Mouse (Mus musculus) mouse embryonic stem cell (cell line): ENCODE measurements at regions not wholly inside any gene's neighbourhood (a gene's known extent, or its start where the extent isn't known, plus 50 kb on each side); places are given as distances from the start of the nearest gene placed in this dataset.

Source experiments
- in situ Hi-C, 2 experiments: fragments of 300-500 bp; cut with MboI; formaldehyde crosslinking; loops; 1 replicate in 1 of 2; 3 replicates in 1 of 2; pipeline ENCODE4 v1.14.3; 2019 to 2020; ENCODE audit warnings: low sequenced_read_pairs in 2 of 2, low pct_unique_long_range_greater_than_20kb in 1 of 2, mixed read lengths in 1 of 2; ENCODE audit not compliant: unreplicated experiment in 1 of 2

- in situ Hi-C loops, result no loop called here
Measured at GRCm38 (mm10) chr1:77201321-77201917, 313.5 kb downstream of the Epha4 start.

- in situ Hi-C loops, result no loop called here
Measured at GRCm38 (mm10) chr1:77202948-77203347, 311.9 kb downstream of the Epha4 start.

- in situ Hi-C loops, result no loop called here
Measured at GRCm38 (mm10) chr1:77206535-77206934, 308.4 kb downstream of the Epha4 start.

- in situ Hi-C loops, result no loop called here
Measured at GRCm38 (mm10) chr1:77209395-77209794, 305.5 kb downstream of the Epha4 start.

DNA sequence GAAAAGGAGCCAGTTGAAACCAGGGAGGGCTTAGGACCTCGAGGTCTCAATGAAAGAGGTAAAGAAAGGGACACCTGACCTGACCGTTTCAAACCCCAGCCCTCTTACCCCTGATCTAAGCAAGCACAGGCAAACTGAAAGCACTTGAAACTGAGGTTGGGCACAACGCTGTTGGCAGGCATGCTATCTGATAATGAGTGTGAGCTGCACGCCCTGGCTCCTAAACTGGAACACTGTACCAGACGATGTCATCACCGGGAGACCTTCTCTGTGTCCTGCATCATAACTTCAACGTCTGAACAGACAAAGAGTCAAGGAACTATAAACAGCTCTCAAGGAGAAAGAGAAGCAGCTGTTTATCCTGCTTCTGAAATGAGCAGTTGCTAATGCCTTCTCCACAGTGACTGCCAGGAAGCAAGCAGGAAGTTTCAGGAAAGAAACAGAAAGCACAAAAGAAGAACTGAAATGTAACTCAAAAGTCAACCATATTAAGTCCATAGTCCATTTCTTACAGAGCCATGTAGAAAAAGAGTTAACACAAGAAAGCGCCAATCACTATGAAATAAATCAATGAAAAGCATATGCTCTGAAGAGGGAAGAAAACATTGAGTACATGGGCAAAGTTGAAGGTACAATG lies 301.3 kb downstream of the Epha4 start:
- in situ Hi-C loops, result no loop called here

- in situ Hi-C loops, result no loop called here
Measured at GRCm38 (mm10) chr1:77219488-77220321, 295.2 kb downstream of the Epha4 start.

DNA sequence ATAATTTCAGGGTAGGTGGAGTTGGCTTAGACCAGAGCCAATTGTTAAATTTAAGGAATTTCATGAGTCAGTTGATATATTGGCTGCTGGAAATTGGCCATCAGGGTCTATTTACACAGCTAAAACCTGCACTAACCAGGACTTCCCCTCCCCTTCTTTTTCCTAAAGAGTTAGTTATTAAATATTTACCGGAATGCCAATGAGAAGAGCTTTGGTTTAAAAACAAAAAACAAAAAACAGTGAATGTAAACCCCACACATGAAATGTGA lies 294.6 kb downstream of the Epha4 start:
- in situ Hi-C loops, result no loop called here

- in situ Hi-C loops, result no loop called here
Measured at GRCm38 (mm10) chr1:77220783-77221182, 294.1 kb downstream of the Epha4 start.

DNA sequence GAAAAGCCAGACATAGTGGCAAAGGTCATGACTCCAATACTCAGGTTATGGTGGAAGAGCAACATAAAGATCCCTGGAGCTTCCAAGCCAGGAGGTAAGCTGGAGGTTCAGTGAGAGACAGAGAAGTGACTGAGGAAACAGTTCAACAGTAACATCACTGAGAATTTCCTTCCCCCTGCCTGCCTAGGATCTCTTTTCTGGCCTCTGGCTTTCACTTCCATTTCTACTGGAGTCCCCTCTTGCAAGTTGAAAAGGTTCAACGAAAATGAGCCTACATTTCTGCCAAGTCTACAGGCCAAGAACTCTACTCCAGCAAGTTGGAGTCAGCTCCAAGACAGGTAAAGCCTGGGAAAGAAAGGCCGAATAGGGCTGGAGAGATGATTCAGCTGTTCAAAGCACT lies 293.0 kb downstream of the Epha4 start:
- in situ Hi-C loops, result no loop called here

GRCm38 (mm10) chr1:77226546-77226945 lies 288.3 kb downstream of the Epha4 start:
- in situ Hi-C loops, result no loop called here

DNA sequence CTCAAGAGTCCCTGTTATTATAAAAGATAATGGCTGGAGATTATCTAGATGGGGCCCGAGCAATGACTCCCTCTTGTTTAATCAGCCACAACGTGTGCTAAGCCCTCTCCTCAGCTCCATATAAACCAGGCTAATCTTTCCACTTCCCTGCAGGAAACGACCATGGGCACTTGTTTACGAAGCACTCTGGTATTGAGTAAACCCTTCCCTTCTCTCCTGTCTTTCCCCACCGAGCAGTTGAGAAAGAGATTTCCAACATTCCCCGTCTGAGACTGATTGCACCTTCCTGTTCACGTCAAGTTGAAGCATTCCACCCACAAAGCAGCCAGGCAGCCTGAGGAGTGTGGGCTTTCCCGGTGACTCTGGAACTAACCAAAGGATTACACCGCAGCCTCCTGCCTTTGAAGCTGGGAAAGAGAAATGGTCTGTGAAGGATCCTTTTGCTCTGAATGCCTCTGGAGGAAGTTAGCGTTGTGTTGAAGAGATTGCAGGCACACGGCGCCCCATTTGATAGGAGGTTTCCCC lies 287.8 kb downstream of the Epha4 start:
- in situ Hi-C loops, result no loop called here

DNA sequence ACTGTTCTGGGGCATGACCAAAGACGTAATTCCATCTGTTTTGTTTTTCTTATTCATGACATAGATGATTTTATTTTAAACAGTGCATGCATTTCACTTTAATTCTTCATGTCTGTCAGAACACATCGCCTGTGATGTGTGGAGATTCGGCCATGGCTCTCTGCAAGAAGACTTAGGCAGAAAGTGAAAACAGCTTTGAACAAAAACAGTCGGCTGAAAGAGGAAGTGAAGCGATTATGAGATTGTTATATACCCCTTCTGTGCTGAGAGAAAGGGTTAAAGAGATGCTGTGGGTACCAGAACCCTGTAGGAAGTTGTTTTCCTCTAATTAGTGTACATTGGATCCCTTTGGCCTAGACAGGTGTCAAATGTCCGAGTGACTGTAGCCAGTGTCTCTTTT lies 287.1 kb downstream of the Epha4 start:
- in situ Hi-C loops, result no loop called here

DNA sequence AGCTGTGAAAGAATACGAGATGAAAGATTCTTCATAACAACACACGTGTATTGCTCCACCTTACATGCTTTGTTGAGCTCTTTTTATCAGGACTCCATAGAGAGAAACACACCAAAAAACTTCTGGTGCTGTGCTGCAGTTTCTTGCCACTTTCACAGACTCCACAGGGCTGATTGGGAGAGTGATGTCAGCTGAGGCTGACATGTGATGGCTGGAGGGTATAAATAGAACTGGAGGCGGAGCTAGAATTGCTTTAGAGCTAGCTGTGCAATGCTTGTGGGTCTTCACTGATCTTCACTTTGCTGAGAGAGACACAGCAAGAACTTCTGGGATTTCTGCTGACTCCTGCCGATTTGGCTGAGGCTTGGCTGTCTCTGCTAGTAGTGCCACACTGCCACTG lies 285.3 kb downstream of the Epha4 start:
- in situ Hi-C loops, result no loop called here

GRCm38 (mm10) chr1:77233010-77233409 lies 281.9 kb downstream of the Epha4 start:
- in situ Hi-C loops, result no loop called here

DNA sequence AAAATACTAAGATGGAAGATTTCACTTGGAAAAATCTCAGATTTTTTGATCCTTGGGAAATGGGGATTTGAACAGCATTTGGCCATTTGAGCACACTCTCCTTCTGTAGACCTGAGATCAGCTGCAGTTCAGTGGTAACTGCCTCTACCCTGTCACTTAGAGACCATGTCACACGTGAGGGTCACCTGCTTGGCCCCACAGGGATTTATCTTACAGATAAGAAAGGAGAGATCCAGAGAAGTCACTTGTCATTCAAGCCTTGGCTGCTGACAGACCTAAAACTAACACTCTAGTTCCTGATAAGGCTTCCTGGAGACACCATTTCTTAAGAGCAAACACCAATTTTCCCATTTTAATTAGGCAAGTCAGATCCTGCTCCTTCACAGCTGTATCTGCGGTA lies 270.2 kb downstream of the Epha4 start:
- in situ Hi-C loops, result no loop called here

GRCm38 (mm10) chr1:77246047-77246446 lies 268.8 kb downstream of the Epha4 start:
- in situ Hi-C loops, result no loop called here

- in situ Hi-C loops, result no loop called here
Measured at GRCm38 (mm10) chr1:77254276-77254675, 260.6 kb downstream of the Epha4 start.

DNA sequence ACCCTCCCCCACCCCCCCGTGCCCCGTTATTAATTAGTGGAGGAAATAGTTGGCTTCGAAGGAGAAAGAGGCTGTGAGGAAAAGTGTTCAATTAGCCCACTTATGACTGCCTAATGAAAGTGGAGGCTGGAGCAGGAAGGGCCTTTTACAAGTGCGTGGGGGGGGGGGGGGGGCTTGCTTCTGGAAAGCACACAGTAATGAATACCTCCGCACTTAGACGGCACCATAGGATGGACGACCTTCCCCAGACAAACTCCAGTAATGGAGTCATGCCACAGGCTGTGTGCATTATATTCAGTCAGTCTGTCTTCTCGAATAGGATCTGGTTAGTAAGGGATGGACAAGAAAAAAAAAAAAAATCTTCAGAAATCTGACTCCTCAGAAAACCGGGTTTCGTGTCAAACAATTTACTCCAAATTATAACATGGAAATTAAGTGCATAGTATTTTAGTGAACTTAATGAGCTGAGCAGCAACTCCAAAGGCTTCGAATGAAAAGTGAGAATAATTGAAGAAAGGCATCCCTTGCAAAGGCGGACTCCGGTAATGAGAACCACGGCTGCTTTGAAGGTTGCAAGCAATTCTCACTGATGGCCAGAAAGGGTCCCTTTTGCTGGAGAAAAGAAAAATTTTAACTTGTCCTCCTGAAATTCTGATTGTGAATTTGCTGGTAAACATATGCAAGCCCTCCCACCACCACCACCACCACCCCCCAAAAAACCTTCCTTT lies 258.6 kb downstream of the Epha4 start:
- in situ Hi-C loops, result no loop called here

DNA sequence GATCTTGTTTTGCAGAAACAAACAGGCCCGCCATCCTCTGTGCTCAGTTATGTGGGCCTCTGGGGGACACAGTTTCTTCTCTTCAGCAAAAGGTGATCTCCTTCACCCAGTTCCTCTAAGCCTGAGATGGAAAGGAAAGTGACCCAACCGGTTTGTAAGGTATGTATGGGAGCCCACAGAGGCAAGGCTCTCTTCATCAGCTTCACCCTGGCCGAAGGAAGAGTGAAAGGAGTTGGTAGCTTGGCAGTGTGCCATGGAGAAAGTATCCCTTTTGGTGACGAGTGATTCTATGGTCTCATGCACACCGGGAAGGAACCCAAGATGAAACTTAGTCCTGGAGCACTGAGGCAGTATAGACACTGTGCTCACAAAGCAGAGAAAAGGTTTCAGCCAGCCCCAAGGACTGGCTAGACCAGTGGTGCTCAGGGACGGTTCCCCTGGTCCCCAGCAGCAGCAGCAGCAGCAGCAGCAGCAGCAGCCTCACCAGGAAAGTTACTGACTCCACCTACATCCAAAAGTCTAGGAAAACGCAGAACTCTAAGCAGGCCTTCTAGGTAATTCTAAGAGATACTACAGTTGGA lies 256.1 kb downstream of the Epha4 start:
- in situ Hi-C loops, result no loop called here
